Mouse (Mus musculus): ENCODE measurements at regions not wholly inside any gene's neighbourhood (a gene's known extent, or its start where the extent isn't known, plus 50 kb on each side); places are given as distances from the start of the nearest gene placed in this dataset.

DNA sequence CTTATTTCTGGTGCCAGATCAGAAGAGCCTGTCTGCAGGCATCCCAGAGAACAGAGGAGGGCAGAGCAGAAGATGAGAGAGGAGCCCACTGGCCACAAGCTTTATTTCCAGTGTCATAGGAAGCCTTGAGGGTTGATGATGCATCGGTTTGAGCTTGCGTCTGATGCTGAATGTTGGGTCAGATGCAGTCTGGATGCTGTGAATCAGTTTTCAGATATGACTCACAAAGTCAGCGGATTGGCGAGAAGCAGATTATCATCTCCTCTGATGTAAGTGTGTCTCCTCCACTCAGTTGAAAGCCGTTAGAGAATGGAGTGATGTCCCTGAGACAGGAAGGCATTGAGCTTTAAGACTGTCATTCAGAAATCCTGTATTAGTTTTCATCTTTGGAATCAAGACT lies 197.3 kb upstream of the Gm6793 start:
- TF ChIP-seq CTCF (conservative IDR thresholded peaks at IDR 0.05; ENCODE audit: low read length) (no peak), NANOG (IDR thresholded peaks at IDR 0.05; ENCODE audit: borderline replicate concordance, low read length) (no peak)

All from E14TG2a.4 (cell line).